Mouse (Mus musculus): ENCODE data around the gene Prdm11.

- TF ChIP-seq POLR2A (IDR thresholded peaks at IDR 0.05; ENCODE audit: borderline replicate concordance, control insufficient read depth, low read depth, low read length) (no peak), CTCF (IDR thresholded peaks at IDR 0.05; ENCODE audit: control insufficient read depth, insufficient read depth, low read length) (no peak)
These were observed 13.3 kb downstream of the Prdm11 start for GRCm38 (mm10) chr2:93032651-93033050.
